ENCODE assay signal across 9 mouse cellular contexts in genomic region chr8:126712749-126713148, GRCm38 (mm10).
DNase-seq lines count a peak whose midpoint lies in the region; ATAC-seq lines count a peak whose summit lies in the region.
"Had no signal": no experiment of that assay in that cellular context is flagged by ENCODE, and none has a peak within 500 bp of the region (broad histone marks: within the 10 kb centered on the region; RNA-seq: fewer than 3 reads in every experiment).

No protein-coding gene starts in this region.

- ATAC-seq in hindbrain, embryonic 16.5 days, result no peak
- ATAC-seq in megakaryocyte-erythroid progenitor cell, adult 5-6 weeks (replicated peaks; ENCODE audit: low FRiP score, low TSS enrichment, poor library complexity, severe bottlenecking), result no peak

- H3K4me3 ChIP-seq in hindbrain, embryonic 16.5 days (ENCODE audit: low read length), result no peak overlapping the region
- no peak overlapping the region for H3K4me3 ChIP-seq in hindbrain, embryonic 10.5 days

- H3K36me3 ChIP-seq in hindbrain, embryonic 16.5 days (ENCODE audit: control insufficient read depth, insufficient read depth, low read length), result no peaks in the 10 kb centered on the region
- H3K36me3 ChIP-seq in hindbrain, embryonic 10.5 days, result no peaks in the 10 kb centered on the region

- DNase-seq in adrenal gland, adult (ENCODE audit: inconsistent age in 2 of 2, low spot score in 1 of 2), result peak; percentile 73
- no peak for DNase-seq in adrenal gland, postnatal 4 days (ENCODE audit: low spot score in 2 of 2)
- no peak for DNase-seq in hindbrain, embryonic 10.5 days (ENCODE audit: low spot score)
- peak; percentile 56 to 67 for DNase-seq in cerebellum, postnatal 25 days
- peak; percentile 68 for DNase-seq in kidney, postnatal 14 days
- DNase-seq in testis, postnatal 10 days (ENCODE audit: low spot score), result no peak
- DNase-seq: lung, adult 18-20 months had no signal

- H3K27me3 ChIP-seq in hindbrain, embryonic 16.5 days (replicated peaks; ENCODE audit: control insufficient read depth, insufficient read depth, low read length), result no peaks in the 10 kb centered on the region
- no peaks in the 10 kb centered on the region for H3K27me3 ChIP-seq in hindbrain, embryonic 10.5 days (ENCODE audit: insufficient read depth, poor library complexity, severe bottlenecking)

- 58% methylated on average over 6 of the region's 6 CpGs for WGBS in hindbrain, embryonic 16.5 days
- WGBS in hindbrain, embryonic 10.5 days, result 70% methylated on average over 6 of the region's 6 CpGs

- H3K9ac ChIP-seq in hindbrain, embryonic 16.5 days (ENCODE audit: low read depth, low read length), result peak overlapping the region; percentile 31

- H3K9me3 ChIP-seq in hindbrain, embryonic 16.5 days (ENCODE audit: control insufficient read depth, low read length), result no peaks in the 10 kb centered on the region
- H3K9me3 ChIP-seq in hindbrain, embryonic 10.5 days, result no peaks in the 10 kb centered on the region

- no peak overlapping the region for H3K4me2 ChIP-seq in hindbrain, embryonic 16.5 days (ENCODE audit: low read length)

- no peak overlapping the region for H3K27ac ChIP-seq in hindbrain, embryonic 16.5 days (ENCODE audit: low read depth, low read length)
- H3K27ac ChIP-seq in hindbrain, embryonic 10.5 days, result no peak overlapping the region

- H3K4me1 ChIP-seq in hindbrain, embryonic 16.5 days (ENCODE audit: control insufficient read depth, insufficient read depth, low read depth, low read length), result peaks cover 6% of the 10 kb centered on the region
- no peaks in the 10 kb centered on the region for H3K4me1 ChIP-seq in hindbrain, embryonic 10.5 days (replicated peaks)

Comparison
In these comparisons a context has a peak if more than half of its experiments do, and no peak if none do; other contexts are left out.
1. DNase-seq: peak in adrenal gland, adult (2 of 2), cerebellum, postnatal 25 days (2 of 2) and kidney, postnatal 14 days (single experiment); none in adrenal gland, postnatal 4 days (0 of 2), hindbrain, embryonic 10.5 days (single experiment) and testis, postnatal 10 days (single experiment).